Mouse (Mus musculus): ENCODE results near the gene Hoxc9.

The Hoxc9 gene

DNA sequence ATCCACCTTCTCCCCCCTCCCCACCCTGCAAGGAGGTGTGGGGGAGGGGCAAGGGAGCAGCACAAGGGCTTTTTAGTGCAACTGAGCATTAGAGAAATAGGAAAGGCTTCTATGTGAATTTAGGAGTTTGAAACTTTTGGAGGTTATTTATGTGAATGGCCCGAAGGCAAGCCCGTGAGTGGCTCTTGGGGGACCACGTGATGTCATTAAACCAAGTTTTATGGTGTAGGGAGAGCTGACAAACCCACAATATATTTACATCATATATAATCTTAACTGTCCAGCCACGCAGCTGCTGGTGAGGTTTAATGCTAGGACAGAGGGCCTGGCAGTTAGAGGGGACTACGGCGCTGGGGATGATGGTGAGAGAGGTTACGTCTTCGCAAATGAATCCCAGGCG lies 42.4 kb downstream of the Hoxc9 start, which contains the start of gene Hoxc4:
Gene Hoxc4 (plus strand): TSS at position 299 of the 400 bp plus-strand sequence.
- DNase-seq (ENCODE audit: low spot score in 2 of 2): no peak

DNA sequence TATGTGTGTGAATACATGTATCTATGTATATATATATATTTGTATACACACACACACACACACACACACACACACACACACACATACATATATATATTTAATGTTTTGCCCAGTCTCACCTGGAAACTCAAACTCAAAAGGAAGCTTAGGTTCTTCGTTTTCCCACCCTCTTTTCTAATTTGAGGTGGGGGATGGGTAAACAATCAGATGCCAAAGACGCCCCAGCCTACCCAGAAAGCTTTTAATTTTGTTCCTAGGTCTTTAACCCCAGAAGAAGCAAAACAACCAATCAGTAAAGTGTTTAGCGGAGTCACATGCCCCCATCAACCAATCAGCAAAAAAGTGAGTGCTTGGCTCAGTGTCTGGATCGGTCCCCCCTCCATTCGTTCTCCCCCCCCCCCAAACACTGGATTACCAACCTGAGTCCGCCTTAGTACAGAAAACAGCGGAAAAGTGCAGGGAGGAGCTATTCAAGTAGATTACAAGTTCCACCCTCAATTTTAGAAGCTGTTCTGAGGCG lies 44.7 kb downstream of the Hoxc9 start:
- no peak for DNase-seq (ENCODE audit: low spot score in 2 of 2)

DNA sequence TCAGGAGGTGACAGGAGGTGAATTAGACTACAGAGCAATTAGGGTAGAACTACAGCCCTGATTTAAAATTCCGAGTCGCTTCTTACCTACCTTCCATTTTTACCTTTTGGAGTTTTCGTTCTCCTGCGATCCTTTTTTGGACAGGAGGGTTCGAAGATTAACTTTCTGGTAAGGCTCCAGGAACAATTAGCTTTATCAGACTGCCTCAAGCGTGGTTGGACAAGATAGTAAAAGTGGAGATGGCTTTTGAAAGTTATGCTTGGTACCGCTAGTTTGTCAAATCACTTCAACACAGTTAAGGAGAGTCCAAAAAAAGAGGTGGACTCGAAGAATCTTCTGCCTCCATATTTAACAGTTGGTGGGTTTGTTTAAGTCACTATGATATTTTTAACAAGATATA lies 45.3 kb downstream of the Hoxc9 start:
- DNase-seq (ENCODE audit: low spot score in 2 of 2): no peak

DNA sequence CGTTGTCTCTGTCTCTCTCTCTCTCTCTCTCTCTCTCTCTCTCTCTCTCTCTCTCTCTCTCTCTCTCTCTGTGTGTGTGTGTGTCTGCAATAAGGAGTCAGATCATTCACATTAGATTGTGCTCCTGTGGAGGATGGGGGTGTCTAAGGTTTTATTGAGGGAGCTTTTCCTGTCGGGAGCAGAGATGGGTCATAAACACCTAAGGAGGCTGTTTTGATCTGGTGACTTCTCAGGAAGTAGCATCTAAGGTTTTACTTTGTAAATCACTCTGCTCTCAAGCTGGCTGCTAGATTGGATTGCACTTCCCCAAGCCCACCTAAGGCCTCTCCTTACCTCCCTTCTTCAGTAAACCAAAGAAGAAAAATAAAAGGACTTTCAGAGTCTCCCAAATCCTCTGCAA lies 47.9 kb downstream of the Hoxc9 start:
- DNase-seq (ENCODE audit: low spot score in 2 of 2): no peak

DNA sequence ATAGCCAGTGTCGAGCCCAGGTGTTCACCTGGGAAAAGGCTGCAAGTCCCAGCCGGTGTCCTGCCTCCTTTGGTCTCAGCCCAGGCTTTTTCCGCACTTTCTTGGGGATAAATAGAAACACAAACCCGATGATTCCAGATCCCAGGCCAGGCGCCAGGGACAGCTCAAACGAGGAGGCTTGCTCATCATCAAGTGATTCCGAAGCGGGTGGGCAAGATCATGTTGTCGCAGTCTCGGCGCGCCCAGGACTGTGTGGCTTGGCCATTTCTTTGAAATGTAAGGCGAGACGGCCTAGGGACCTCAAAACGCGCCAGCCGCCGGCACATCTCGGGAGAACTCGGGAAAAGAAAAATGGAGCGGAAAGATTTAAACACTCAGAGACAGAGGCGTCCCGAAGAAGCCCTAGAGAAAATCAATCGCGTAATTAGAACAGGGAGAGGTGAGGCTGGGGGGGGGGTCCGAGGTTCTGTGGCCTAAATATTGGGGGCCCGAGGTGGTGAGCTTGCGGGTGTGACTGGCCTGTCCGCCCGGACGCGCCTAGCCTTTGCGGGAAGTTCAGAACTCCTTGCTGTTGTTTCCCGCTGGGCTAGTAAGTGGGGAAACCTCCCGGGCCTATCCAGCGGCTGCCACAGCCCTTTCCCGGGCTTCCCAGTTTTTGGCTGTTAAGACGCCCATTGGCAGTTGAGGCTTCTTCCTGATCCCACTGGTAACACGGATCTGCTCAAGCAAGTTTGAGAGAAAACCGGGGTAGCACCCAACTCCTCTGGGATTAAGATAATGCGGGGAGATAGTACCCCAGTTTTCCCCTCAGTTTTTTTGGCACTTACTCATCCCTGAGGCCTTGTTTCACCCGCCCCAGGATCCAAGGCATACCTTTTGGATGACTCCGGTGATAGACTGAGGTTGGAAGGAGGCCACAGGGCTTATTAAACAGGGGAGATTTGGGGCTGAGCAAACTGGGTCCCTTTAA lies 51.3 kb downstream of the Hoxc9 start:
- DNase-seq (ENCODE audit: low spot score in 2 of 2): no peak

DNA sequence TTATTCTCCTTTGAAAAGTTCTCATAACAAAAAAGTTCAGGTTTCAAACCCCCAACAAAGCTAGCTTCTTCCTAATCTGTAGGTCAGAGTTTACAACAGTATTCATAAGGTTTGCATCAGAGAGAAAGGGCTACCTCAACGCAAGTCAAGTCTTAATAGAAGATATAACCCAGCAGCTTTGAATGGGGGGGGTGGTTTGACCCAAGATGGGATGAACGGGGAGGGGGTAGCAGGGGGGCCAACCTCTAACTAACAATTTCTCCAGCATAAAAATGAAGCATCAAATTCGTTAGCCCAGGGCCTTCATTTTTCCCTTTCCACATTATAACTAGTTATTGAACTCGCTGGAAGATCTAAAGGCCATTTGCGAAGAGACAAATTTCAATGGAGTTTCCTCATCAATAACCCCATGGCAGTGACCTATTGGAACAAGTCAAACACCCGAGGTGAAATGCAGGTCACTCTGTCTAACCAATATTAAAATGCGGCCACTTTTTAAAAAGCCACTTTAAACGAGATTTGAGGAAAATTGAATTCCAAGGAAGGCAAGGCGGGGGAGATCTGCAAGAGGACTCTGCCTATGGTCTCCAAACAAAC lies 52.8 kb downstream of the Hoxc9 start:
- DNase-seq (ENCODE audit: low spot score in 2 of 2): no peak

DNA sequence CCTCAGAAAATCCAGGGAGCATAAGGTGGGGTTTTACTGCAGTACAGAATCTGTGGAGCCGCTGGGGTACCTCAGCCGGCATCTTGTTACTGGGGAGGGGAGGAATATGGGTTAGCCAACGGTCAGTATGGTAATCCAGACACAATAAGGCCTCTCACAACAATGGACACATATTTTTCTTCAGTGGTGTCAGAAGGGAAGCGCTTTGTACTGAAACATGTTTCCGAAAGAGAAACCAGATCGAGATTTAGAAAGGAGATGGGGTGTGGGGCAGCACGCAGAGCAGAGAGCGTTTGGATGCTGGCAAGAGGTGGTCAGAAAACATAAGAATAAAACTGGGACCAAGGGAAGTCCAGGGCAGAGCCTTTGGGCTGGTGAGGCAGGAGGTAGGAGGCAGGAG lies 53.9 kb downstream of the Hoxc9 start:
- no peak for DNase-seq (ENCODE audit: low spot score in 2 of 2)

DNA sequence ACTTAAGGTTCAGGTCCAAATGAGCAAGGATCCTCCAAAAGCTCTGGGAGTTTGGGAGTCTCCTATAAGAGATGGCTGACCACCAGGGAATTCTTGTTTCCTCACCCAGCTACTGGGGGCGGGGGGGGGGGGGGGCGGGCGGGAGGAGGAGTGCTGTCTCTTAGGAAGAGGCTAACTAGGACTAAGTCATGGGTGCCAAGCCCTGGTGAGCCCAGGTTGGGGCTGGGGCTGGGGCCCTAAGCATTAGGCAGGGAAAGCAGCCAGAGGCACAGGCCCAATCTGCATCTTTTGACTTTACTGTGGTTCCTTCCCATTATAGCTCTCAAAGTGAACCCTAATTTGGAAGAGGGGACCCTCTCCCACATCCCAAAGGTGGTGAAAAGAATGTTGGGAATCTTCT lies 55.9 kb downstream of the Hoxc9 start:
- no peak for DNase-seq (ENCODE audit: low spot score in 2 of 2)

DNA sequence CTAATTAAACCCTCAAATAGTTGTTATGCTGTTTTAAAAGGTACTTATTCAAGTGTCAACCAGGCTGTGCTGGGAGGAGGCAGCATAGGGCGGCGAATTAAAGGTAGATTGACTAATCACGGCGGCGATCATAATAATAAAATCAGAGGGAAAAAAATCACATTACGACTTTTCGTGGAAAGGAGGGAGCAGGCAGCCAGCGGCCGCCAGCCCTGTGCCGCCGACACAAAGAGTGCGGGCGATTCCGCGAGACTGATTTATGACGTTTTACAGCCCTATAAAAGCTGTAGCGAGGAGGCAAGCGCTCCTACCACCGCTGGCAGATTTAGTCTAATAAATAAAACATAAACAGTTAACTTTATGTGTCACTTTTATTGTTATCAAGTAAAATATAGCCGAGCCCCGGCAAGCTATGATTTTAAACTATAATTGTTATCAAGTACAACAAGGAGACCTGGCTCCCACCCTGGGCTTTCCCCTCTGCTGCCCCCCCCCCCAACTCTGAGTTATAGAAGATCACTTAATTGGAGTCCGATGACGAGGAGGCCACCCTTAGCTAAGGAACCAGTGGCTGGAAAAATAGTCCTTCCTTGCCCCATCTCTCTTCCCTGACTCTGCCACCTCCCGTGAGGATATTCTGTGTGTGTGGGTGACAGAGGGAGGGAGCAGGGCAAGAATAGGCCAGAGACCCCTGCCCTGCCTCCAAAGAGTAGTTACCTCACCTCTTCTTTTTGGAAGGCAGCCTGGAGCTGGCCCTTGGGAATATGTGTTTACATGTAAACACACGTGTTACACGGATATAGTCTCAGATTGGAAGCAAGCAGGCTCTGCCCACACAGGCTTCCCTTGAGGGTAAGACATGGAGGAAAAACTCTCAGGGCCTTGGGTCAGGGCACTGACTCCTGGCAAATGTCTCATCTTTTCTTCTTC lies 56.7 kb downstream of the Hoxc9 start:
- DNase-seq (ENCODE audit: low spot score in 2 of 2): no peak

DNA sequence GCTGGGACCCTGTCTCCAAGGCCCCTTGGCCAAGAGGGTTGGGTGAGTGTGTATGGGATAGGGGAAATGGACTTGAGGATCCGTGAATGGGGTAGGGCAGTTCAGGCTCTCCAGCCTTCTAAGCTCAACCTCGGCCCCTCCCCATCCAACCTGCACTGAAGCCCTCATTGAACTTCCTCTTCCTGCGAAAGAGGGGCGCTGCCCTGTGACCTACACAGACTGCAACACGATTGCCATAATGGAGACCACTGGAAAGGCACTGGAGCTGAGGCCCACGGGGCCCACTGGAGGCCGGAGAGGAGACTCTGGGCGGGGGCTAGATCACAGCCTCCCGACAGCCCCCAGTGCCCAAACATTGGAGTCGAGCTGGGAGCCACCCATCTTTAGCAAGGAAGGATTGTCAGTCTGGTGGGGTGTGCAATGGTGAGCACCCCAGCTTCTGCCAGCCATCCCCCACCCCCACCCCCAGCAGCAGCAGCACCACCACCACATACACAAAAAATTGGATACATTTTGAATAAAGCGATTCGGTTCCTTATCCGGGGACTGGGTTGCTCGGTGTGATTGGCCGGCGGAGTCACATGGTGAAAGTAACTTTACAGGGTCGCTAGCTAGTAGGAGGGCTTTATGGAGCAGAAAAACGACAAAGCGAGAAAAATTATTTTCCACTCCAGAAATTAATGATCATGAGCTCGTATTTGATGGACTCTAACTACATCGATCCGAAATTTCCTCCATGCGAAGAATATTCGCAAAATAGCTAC lies 58.0 kb downstream of the Hoxc9 start:
- no peak for DNase-seq (ENCODE audit: low spot score in 2 of 2)

All from spleen, postnatal 10 days (tissue).